Mouse (Mus musculus) MEL (cell line): Measurements from ENCODE around the gene Atrnl1. TPM values are rescaled to one million over a fixed set of nuclear protein-coding genes. Genes with fewer than 3 reads are reported as not detected.

Experiments
- DNase-seq: peaks from one replicate; pipeline ENCODE4 v3.0.0; 2011; ENCODE audit warnings: low read depth, low spot score
- H3K27ac ChIP-seq: 2 replicates; pipeline ENCODE4 v1.5.1; 2012; ENCODE audit warnings: low read depth, mild to moderate bottlenecking, control low read depth, low read length, moderate library complexity; ENCODE audit not compliant: control insufficient read depth
- H3K27me3 ChIP-seq, 2 experiments: fragments of 150-350 bp in 1 of 2; sonication (generic) in 1 of 2; 2 replicates each; pipeline ENCODE4 v1.6.1; 2012; ENCODE audit warnings: low read length in 2 of 2, mild to moderate bottlenecking in 2 of 2, improper control_type of control experiment in 1 of 2, moderate library complexity in 1 of 2; ENCODE audit not compliant: insufficient read depth in 2 of 2, control insufficient read depth in 1 of 2
- H3K36me3 ChIP-seq, 2 experiments: 2 replicates each; pipeline ENCODE4 v1.6.1; 2012 to 2014; ENCODE audit warnings: low read length in 2 of 2, improper control_type of control experiment in 1 of 2, inconsistent platforms in 1 of 2, mild to moderate bottlenecking in 1 of 2; ENCODE audit not compliant: insufficient read depth in 2 of 2, control insufficient read depth in 1 of 2
- H3K4me1 ChIP-seq, 2 experiments: fragments of 150-350 bp in 1 of 2; sonication (generic) in 1 of 2; 2 replicates each; pipeline ENCODE4 v1.6.1; 2012; ENCODE audit warnings: low read length in 2 of 2, improper control_type of control experiment in 1 of 2, mild to moderate bottlenecking in 1 of 2; ENCODE audit not compliant: insufficient read depth in 2 of 2, control insufficient read depth in 1 of 2
- H3K4me3 ChIP-seq, 2 experiments: fragments of 150-350 bp in 1 of 2; sonication (generic) in 1 of 2; 2 replicates each; pipeline ENCODE4 v1.5.1; 2012; ENCODE audit warnings: low read depth in 2 of 2, low read length in 2 of 2, mild to moderate bottlenecking in 2 of 2, moderate library complexity in 2 of 2, control low read depth in 1 of 2, improper control_type of control experiment in 1 of 2; ENCODE audit not compliant: control insufficient read depth in 1 of 2, insufficient read depth in 1 of 2
- H3K79me2 ChIP-seq: 2 replicates; pipeline ENCODE4 v1.6.1; 2012; ENCODE audit warnings: mild to moderate bottlenecking, low read length, moderate library complexity; ENCODE audit not compliant: control insufficient read depth, poor library complexity, insufficient read depth
- H3K9ac ChIP-seq: 2 replicates; pipeline ENCODE4 v1.6.1; 2012; ENCODE audit warnings: low read depth, mild to moderate bottlenecking, control low read depth, low read length, moderate library complexity; ENCODE audit not compliant: control insufficient read depth, poor library complexity, severe bottlenecking
- H3K9me3 ChIP-seq: fragments of 150-350 bp; sonication (generic); replicated peaks from 2 replicates; pipeline ENCODE4 v1.6.1; 2012; ENCODE audit warnings: mild to moderate bottlenecking, low read length, improper control_type of control experiment, moderate library complexity; ENCODE audit not compliant: insufficient read depth
- CTCF ChIP-seq, 3 experiments: IDR thresholded peaks in 2 of 3; conservative IDR thresholded peaks in 1 of 3; 2 replicates each; pipeline ENCODE4 v1.5.1; 2011 to 2012; ENCODE audit warnings: low read length in 3 of 3, low read depth in 2 of 3, mild to moderate bottlenecking in 2 of 3, improper control_type of control experiment in 1 of 3, inconsistent platforms in 1 of 3, mixed read lengths in 1 of 3, moderate library complexity in 1 of 3; ENCODE audit not compliant: control insufficient read depth in 1 of 3, insufficient read depth in 1 of 3, poor library complexity in 1 of 3, severe bottlenecking in 1 of 3
- ELF1 ChIP-seq: IDR thresholded peaks from 2 replicates; pipeline ENCODE4 v1.6.1; 2014; ENCODE audit warnings: low read depth, mild to moderate bottlenecking, inconsistent platforms, low read length, improper control_type of control experiment, moderate library complexity
- EP300 ChIP-seq, 2 experiments: IDR thresholded peaks; 2 replicates each; pipeline ENCODE4 v1.6.1; 2011; ENCODE audit warnings: improper control_type of control experiment in 2 of 2, low read length in 2 of 2, low read depth in 1 of 2, mild to moderate bottlenecking in 1 of 2
- GATA1 ChIP-seq: IDR thresholded peaks from 2 replicates; pipeline ENCODE4 v1.6.1; 2011; ENCODE audit warnings: low read depth, low read length, improper control_type of control experiment
- MAFK ChIP-seq: IDR thresholded peaks from 2 replicates; pipeline ENCODE4 v1.6.1; 2011; ENCODE audit warnings: low read depth, mild to moderate bottlenecking, low read length, improper control_type of control experiment, borderline replicate concordance
- MAX ChIP-seq: IDR thresholded peaks from 2 replicates; pipeline ENCODE4 v1.6.1; 2011; ENCODE audit warnings: low read length, improper control_type of control experiment
- MAZ ChIP-seq: IDR thresholded peaks from 2 replicates; pipeline ENCODE4 v1.6.1; 2012; ENCODE audit warnings: low read depth, mild to moderate bottlenecking, inconsistent platforms, low read length, improper control_type of control experiment
- MEF2A ChIP-seq: IDR thresholded peaks from 2 replicates; pipeline ENCODE4 v1.6.1; 2014; ENCODE audit warnings: low read depth, mild to moderate bottlenecking, inconsistent platforms, low read length, improper control_type of control experiment; ENCODE audit not compliant: poor library complexity, insufficient replicate concordance, severe bottlenecking; ENCODE audit errors: extremely low read depth
- NRF1 ChIP-seq: IDR thresholded peaks from 2 replicates; pipeline ENCODE4 v1.6.1; 2014; ENCODE audit warnings: low read depth, mild to moderate bottlenecking, inconsistent platforms, low read length, improper control_type of control experiment, moderate library complexity; ENCODE audit not compliant: poor library complexity, insufficient read depth, severe bottlenecking
- POLR2A ChIP-seq, 2 experiments: IDR thresholded peaks; 2 replicates each; pipeline ENCODE4 v1.6.1; 2011 to 2012; ENCODE audit warnings: low read length in 2 of 2, mild to moderate bottlenecking in 2 of 2, control low read depth in 1 of 2, improper control_type of control experiment in 1 of 2, low read depth in 1 of 2, moderate library complexity in 1 of 2; ENCODE audit not compliant: control insufficient read depth in 1 of 2, insufficient read depth in 1 of 2, poor library complexity in 1 of 2
- POLR2AphosphoS5 ChIP-seq: IDR thresholded peaks from 2 replicates; pipeline ENCODE4 v1.6.1; 2012; ENCODE audit warnings: low read depth, borderline replicate concordance, mild to moderate bottlenecking, inconsistent platforms, low read length, moderate library complexity, mixed read lengths
- RAD21 ChIP-seq: IDR thresholded peaks from 2 replicates; pipeline ENCODE4 v1.6.1; 2011; ENCODE audit warnings: mild to moderate bottlenecking, low read depth, low read length, improper control_type of control experiment
- TBP ChIP-seq: IDR thresholded peaks from 2 replicates; pipeline ENCODE4 v1.8.0; 2011; ENCODE audit warnings: low read depth, low read length, improper control_type of control experiment
- TCF12 ChIP-seq: IDR thresholded peaks from 2 replicates; pipeline ENCODE4 v1.6.1; 2014; ENCODE audit warnings: low read depth, mild to moderate bottlenecking, inconsistent platforms, low read length, improper control_type of control experiment, moderate library complexity
- USF1 ChIP-seq: IDR thresholded peaks from 2 replicates; pipeline ENCODE4 v1.6.1; 2014; ENCODE audit warnings: low read depth, mild to moderate bottlenecking, inconsistent platforms, low read length, improper control_type of control experiment, moderate library complexity
- USF2 ChIP-seq, 2 experiments: IDR thresholded peaks; 2 replicates each; pipeline ENCODE4 v1.6.1; 2011 to 2012; ENCODE audit warnings: improper control_type of control experiment in 2 of 2, low read length in 2 of 2, borderline replicate concordance in 1 of 2, inconsistent platforms in 1 of 2, low read depth in 1 of 2, mild to moderate bottlenecking in 1 of 2; ENCODE audit not compliant: insufficient read depth in 1 of 2
- ZC3H11A ChIP-seq: IDR thresholded peaks from 2 replicates; pipeline ENCODE4 v1.6.1; 2012; ENCODE audit warnings: low read depth, mild to moderate bottlenecking, inconsistent platforms, low read length, improper control_type of control experiment
- polyA plus RNA-seq, 2 experiments: library from polyadenylated mRNA; stranded (reverse) in 1 of 2; unstranded in 1 of 2; fragments of >175 nt in 1 of 2; fragments of >200 nt in 1 of 2; gene quantifications; 2 replicates each; pipeline versions ENCODE4 v1.2.1 to v1.2.4; 2012; ENCODE audit warnings: low replicate concordance in 2 of 2, low read depth in 1 of 2; ENCODE audit not compliant: insufficient read length in 2 of 2, insufficient read depth in 1 of 2, missing spikeins in 1 of 2
- total RNA-seq: library from RNA; depleted of rRNA; stranded (reverse); fragments of 300-350 nt; gene quantifications from 2 replicates; pipeline ENCODE4 v1.2.3, GENCODE M21; 2012

Gene Atrnl1
- total and polyA plus RNA-seq, 3 experiments = 6.4 to 8.2 TPM; not detected in 1

DNA sequence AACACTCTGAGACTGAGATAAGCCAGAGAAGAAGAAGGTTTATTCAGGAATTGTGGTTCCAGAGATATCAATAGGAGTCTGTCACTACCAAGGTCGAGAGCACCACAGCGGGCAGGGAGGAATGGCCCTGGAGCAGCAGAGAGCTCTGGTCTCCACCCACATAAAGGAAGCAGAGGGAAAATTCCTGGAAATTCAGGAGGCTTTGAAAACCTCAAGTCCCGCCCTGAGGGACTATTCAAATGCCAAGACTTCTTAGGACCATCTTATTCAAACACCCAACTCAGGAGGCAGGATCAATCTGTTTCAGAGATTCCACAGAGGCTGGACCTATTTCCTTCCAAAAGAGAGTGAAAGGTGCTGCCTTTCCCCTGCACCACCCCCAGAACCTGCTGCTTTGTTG, 345.6 kb downstream of the Atrnl1 start:
- TF ChIP-seq POLR2AphosphoS5 (no peak), USF1 (no peak), USF2 (IDR thresholded peaks at IDR 0.05; ENCODE audit: borderline replicate concordance in 1 of 2, insufficient read depth in 1 of 2, low read depth in 1 of 2, low read length in 2 of 2) (no peak), POLR2A (IDR thresholded peaks at IDR 0.05; ENCODE audit: control insufficient read depth in 1 of 2, insufficient read depth in 1 of 2, low read depth in 1 of 2, low read length in 2 of 2, poor library complexity in 1 of 2) (no peak)
- H3K27ac ChIP-seq = no peak overlapping the region

DNA sequence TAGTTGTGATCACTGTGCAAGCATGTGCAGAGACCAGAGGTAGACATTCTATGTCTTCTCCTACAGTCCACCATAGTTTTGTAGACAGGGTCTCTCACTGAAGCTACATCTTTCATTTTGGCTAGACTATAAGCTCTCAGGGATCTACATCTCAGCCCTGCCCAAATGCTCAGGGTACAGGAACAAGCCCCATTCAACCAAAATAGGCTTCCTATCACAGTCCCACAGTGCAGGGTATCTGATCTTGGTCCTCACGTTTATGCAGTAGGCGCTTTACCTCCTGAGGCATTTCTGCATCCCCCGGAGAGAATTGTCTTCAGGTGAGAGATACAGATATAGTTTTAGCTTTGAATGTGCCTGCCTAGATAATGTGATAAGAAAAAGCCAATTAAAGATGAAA, 346.5 kb downstream of the Atrnl1 start:
- Histone ChIP-seq H3K27ac (no peak overlapping the region), H3K36me3 (peaks cover 0 to 2% of the 10 kb centered on the region in 2 experiments; a peak in 1 of 4 replicates), H3K9ac (no peak overlapping the region), H3K4me1 (peaks cover 0 to 3% of the 10 kb centered on the region in 2 experiments; a peak in 2 of 4 replicates), H3K27me3 (no peaks in the 10 kb centered on the region), H3K79me2 (no peaks in the 10 kb centered on the region), H3K4me3 (no peak overlapping the region), H3K9me3 (no peaks in the 10 kb centered on the region)
- no peak for DNase-seq
- TF ChIP-seq ELF1 = no peak
- no peak for TF ChIP-seq MEF2A
- no peak for TF ChIP-seq MAZ
- no peak for TF ChIP-seq ZC3H11A
- TF ChIP-seq POLR2A (IDR thresholded peaks at IDR 0.05; ENCODE audit: control insufficient read depth in 1 of 2, insufficient read depth in 1 of 2, low read depth in 1 of 2, low read length in 2 of 2, poor library complexity in 1 of 2) = no peak

More for the DNA sequence above, 345.6 kb downstream of the Atrnl1 start:
- peaks cover 0 to 2% of the 10 kb centered on the region in 2 experiments; a peak in 1 of 4 replicates for H3K36me3 ChIP-seq
- no peaks in the 10 kb centered on the region for H3K27me3 ChIP-seq
- H3K9me3 ChIP-seq = no peaks in the 10 kb centered on the region
- no peak overlapping the region for H3K9ac ChIP-seq
- H3K79me2 ChIP-seq = no peaks in the 10 kb centered on the region
- peaks cover 0 to 3% of the 10 kb centered on the region in 2 experiments; a peak in 2 of 4 replicates for H3K4me1 ChIP-seq
- H3K4me3 ChIP-seq = no peak overlapping the region
- DNase-seq = no peak

DNA sequence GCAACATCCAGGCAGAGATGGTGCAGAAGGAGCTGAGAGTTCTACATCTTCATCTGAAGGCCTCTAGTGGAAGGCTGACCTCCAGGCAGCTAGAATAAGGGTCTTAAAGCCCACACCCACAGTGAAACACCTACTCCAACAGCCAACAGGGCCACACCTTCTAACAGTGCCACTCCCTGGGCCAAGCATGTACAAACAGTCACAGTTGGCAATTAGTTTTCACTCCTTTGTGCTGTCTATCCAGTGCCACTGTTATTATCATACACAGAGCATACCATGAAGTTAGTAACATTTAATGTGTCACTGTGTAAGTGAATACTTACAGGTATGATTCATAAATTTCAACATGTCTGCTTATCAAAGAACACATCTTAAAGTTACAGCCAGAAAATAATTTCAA, 347.3 kb downstream of the Atrnl1 start:
- no peak overlapping the region for H3K4me3 ChIP-seq
- H3K36me3 ChIP-seq = peaks cover 0 to 2% of the 10 kb centered on the region in 2 experiments; a peak in 1 of 4 replicates
- peaks cover 0 to 3% of the 10 kb centered on the region in 2 experiments; a peak in 2 of 4 replicates for H3K4me1 ChIP-seq
- no peaks in the 10 kb centered on the region for H3K9me3 ChIP-seq
- no peaks in the 10 kb centered on the region for H3K27me3 ChIP-seq
- H3K9ac ChIP-seq = no peak overlapping the region
- H3K79me2 ChIP-seq = no peaks in the 10 kb centered on the region
- no peak for DNase-seq
- no peak overlapping the region for H3K27ac ChIP-seq
- TF ChIP-seq TBP (no peak), RAD21 (no peak), EP300 (IDR thresholded peaks at IDR 0.05; ENCODE audit: low read depth in 1 of 2, low read length in 2 of 2) (no peak), TCF12 (no peak), GATA1 (no peak), USF1 (no peak), MAX (no peak), NRF1 (no peak), MAFK (no peak), CTCF (IDR thresholded peaks at IDR 0.05 in 2 of 3, conservative IDR thresholded peaks at IDR 0.05 in 1 of 3; ENCODE audit: control insufficient read depth in 1 of 3, insufficient read depth in 1 of 3, low read depth in 2 of 3, low read length in 3 of 3, poor library complexity in 1 of 3, severe bottlenecking in 1 of 3) (no peak), POLR2A (IDR thresholded peaks at IDR 0.05; ENCODE audit: control insufficient read depth in 1 of 2, insufficient read depth in 1 of 2, low read depth in 1 of 2, low read length in 2 of 2, poor library complexity in 1 of 2) (no peak), MAZ (no peak), POLR2AphosphoS5 (no peak)
